Mouse (Mus musculus) embryonic fibroblast, embryonic 13.5 days (primary cell): ENCODE results near the gene Theg.

Experiments used
- CTCF ChIP-seq: IDR thresholded peaks from 2 replicates; pipeline ENCODE4 v1.5.1; 2011; ENCODE audit warnings: mild to moderate bottlenecking, control low read depth, low read length, moderate library complexity, borderline replicate concordance; ENCODE audit not compliant: insufficient read depth
- POLR2A ChIP-seq: IDR thresholded peaks from 2 replicates; pipeline ENCODE4 v1.6.1; 2011; ENCODE audit warnings: low read depth, mild to moderate bottlenecking, control low read depth, low read length, moderate library complexity

DNA sequence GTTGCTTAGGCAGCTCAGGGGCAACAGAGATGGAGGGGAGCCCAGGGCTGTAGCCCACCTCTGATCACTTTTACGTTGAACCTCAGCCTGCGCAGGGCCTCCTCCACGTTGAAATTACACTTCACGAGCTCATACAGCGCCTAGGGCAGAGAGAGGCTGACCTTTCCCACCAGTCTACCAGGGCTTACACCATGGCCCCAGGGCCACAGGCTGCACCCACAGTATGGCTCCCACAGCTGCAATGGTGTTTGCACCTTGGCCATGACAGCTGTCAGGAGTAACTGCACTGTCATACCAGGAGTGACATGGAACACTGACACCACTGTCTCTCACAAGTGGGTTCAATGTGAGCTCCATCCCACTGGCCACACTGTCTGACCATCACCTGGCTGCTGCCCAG is 42.5 kb downstream of the Theg start:
- TF ChIP-seq CTCF (no peak), POLR2A (no peak)
